Mouse (Mus musculus) cerebellum, postnatal 10 days (tissue): Measurements from ENCODE around the gene Amd2.

Source experiments
- DNase-seq, 2 experiments: peaks; one replicate each; pipeline ENCODE4 v3.0.0; 2021; ENCODE audit warnings: mixed read lengths in 2 of 2

Amd2 gene

GRCm38 (mm10) chr10:35711792-35712191 is at the start of gene Amd2:
TSS of gene Amd2 (minus strand) at chr10:35711892.
- no peak for DNase-seq

DNA sequence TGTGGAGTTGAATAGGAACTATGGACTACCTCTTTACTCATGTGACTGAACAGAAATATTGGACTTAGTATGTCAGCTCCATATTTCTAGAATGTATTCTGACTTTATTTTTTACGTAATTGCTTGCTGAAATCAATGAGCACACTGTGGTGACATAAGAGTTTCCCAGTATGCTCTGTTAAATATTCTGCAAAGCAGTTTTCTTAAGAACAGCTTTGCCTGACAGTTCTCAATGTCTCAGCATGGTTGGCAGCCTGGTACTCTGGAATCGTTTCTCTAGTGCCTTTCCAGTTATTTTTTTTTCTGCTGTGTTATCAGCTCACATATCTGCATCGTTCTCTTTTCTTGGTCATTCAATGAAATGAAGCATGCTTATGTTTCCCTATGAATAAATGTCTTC is 49.6 kb upstream of the Amd2 start:
- DNase-seq, result peak; percentile 8 to 27

DNA sequence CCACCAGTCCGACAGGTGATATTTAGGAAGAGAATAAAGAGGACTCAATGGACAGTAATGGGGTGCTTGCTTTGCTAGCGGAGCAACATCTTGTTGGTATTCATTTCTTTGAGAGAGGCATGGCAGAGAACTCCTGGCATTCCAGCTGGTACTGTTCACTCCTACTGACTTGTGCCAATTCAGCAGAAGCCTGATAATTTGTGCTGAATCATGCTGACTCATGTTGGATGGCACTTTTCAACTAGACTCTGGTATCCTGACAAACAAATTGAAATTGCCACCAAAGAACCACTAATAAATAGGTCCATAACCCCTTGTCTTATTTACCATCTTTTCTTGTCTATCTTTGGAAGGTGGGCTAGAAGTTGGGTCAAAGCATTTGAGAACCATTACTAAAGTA is 25.9 kb upstream of the Amd2 start:
- peak in 1 of 2 experiments; percentile 5 for DNase-seq

GRCm38 (mm10) chr10:35714266-35714665 is 2.6 kb upstream of the Amd2 start:
- no peak for DNase-seq
